Mouse (Mus musculus) ES-E14 (cell line): ENCODE data around the gene Sh3pxd2a. TPM values are rescaled to one million over a fixed set of nuclear protein-coding genes. Genes with fewer than 3 reads are reported as not detected.

Experiments
- DNase-seq: peaks from one replicate; pipeline ENCODE4 v3.0.0-alpha.2; 2013; ENCODE audit warnings: low read depth, low spot score
- H3K27ac ChIP-seq: 2 replicates; pipeline ENCODE4 v1.5.1; 2012; ENCODE audit warnings: low read depth, mild to moderate bottlenecking, low read length, moderate library complexity, mixed read lengths; ENCODE audit not compliant: poor library complexity, insufficient read depth, severe bottlenecking
- H3K36me3 ChIP-seq: 2 replicates; pipeline ENCODE4 v1.6.1; 2012; ENCODE audit warnings: mild to moderate bottlenecking, low read length, moderate library complexity, mixed read lengths; ENCODE audit not compliant: control insufficient read depth, poor library complexity, insufficient read depth, severe bottlenecking
- H3K4me1 ChIP-seq, 2 experiments: fragments of 150-350 bp in 1 of 2; sonication (generic) in 1 of 2; 2 replicates each; pipeline ENCODE4 v1.6.1; 2012; ENCODE audit warnings: low read length in 2 of 2, mild to moderate bottlenecking in 1 of 2, mixed read lengths in 1 of 2; ENCODE audit not compliant: control insufficient read depth in 2 of 2, insufficient read depth in 2 of 2, poor library complexity in 1 of 2
- H3K4me3 ChIP-seq, 2 experiments: fragments of 150-350 bp in 1 of 2; sonication (generic) in 1 of 2; 2 replicates each; pipeline ENCODE4 v1.5.1; 2012; ENCODE audit warnings: low read length in 2 of 2, low read depth in 1 of 2, mild to moderate bottlenecking in 1 of 2, mixed read lengths in 1 of 2; ENCODE audit not compliant: insufficient read depth in 1 of 2, poor library complexity in 1 of 2, severe bottlenecking in 1 of 2
- H3K9ac ChIP-seq: 2 replicates; pipeline ENCODE4 v1.6.1; 2012; ENCODE audit warnings: low read depth, mild to moderate bottlenecking, low read length, mixed read lengths; ENCODE audit not compliant: poor library complexity, insufficient read depth, severe bottlenecking
- H3K9me3 ChIP-seq: fragments of 150-350 bp; sonication (generic); 2 replicates; pipeline ENCODE4 v1.6.1; 2012; ENCODE audit warnings: low read depth, mild to moderate bottlenecking, low read length; ENCODE audit not compliant: control insufficient read depth, insufficient read depth
- CHD2 ChIP-seq: IDR thresholded peaks from 2 replicates; pipeline ENCODE4 v1.6.1; 2014; ENCODE audit warnings: mild to moderate bottlenecking, low read depth, low read length, inconsistent platforms
- HCFC1 ChIP-seq: IDR thresholded peaks from 2 replicates; pipeline ENCODE4 v1.6.1; 2012; ENCODE audit warnings: low read length, inconsistent platforms, borderline replicate concordance; ENCODE audit not compliant: insufficient read depth
- MAFK ChIP-seq: IDR thresholded peaks from 2 replicates; pipeline ENCODE4 v1.6.1; 2014; ENCODE audit warnings: mild to moderate bottlenecking, low read depth, low read length, inconsistent platforms; ENCODE audit not compliant: insufficient read depth
- ZC3H11A ChIP-seq: IDR thresholded peaks from 2 replicates; pipeline ENCODE4 v1.6.1; 2012; ENCODE audit warnings: low read depth, mild to moderate bottlenecking, inconsistent platforms, low read length, borderline replicate concordance
- ZNF384 ChIP-seq: IDR thresholded peaks from 2 replicates; pipeline ENCODE4 v1.6.1; 2012; ENCODE audit warnings: low read depth, low read length, inconsistent platforms
- in situ Hi-C, 2 experiments: fragments of 600-800 bp; cut with MboI; formaldehyde crosslinking; loops; one replicate each; pipeline ENCODE4 v1.15.1; 2025; ENCODE audit warnings: low sequenced_read_pairs in 2 of 2, inconsistent platforms in 1 of 2; ENCODE audit not compliant: unreplicated experiment in 2 of 2
- total RNA-seq: library from RNA; depleted of rRNA; stranded (reverse); fragments of 300-350 nt; gene quantifications from 2 replicates; pipeline ENCODE4 v1.2.3, GENCODE M21; 2012

The Sh3pxd2a gene
- total RNA-seq, 1 experiment, result 13.0 TPM

- TF ChIP-seq MAFK (no peak), CHD2 (no peak), ZC3H11A (no peak), HCFC1 (no peak), ZNF384 (no peak)
- Histone ChIP-seq H3K9me3 (no peaks in the 10 kb centered on the region), H3K4me3 (no peak overlapping the region), H3K36me3 (no peaks in the 10 kb centered on the region; the same call in 1 of the 2 replicates), H3K9ac (no peak overlapping the region), H3K4me1 (peaks cover 4 to 33% of the 10 kb centered on the region in 2 experiments; a peak in 2 of 4 replicates), H3K27ac (no peak overlapping the region)
- DNase-seq, result no peak
- in situ Hi-C loops, result no loop called here
These were observed 117.1 kb downstream of the Sh3pxd2a start for GRCm38 (mm10) chr19:47347021-47347643.

GRCm38 (mm10) chr19:47346606-47347005, 117.6 kb downstream of the Sh3pxd2a start:
- in situ Hi-C loops, result no loop called here
- H3K27ac ChIP-seq, result no peak overlapping the region
- DNase-seq, result no peak

GRCm38 (mm10) chr19:47345851-47346568, 118.2 kb downstream of the Sh3pxd2a start:
- TF ChIP-seq ZC3H11A, result no peak
- TF ChIP-seq MAFK, result no peak
- TF ChIP-seq HCFC1, result no peak
- no peak for TF ChIP-seq CHD2
- TF ChIP-seq ZNF384, result no peak
- Histone ChIP-seq H3K9me3 (no peaks in the 10 kb centered on the region), H3K27ac (no peak overlapping the region), H3K36me3 (no peaks in the 10 kb centered on the region; the same call in 1 of the 2 replicates), H3K9ac (no peak overlapping the region), H3K4me3 (no peak overlapping the region), H3K4me1 (peaks cover 4 to 33% of the 10 kb centered on the region in 2 experiments; a peak in 2 of 4 replicates)
- in situ Hi-C loops, result no loop called here
- DNase-seq, result no peak

More at GRCm38 (mm10) chr19:47346606-47347005, 117.6 kb downstream of the Sh3pxd2a start:
- peaks cover 4 to 33% of the 10 kb centered on the region in 2 experiments; a peak in 2 of 4 replicates for H3K4me1 ChIP-seq
- no peak for TF ChIP-seq ZC3H11A
- TF ChIP-seq HCFC1, result no peak
- no peak for TF ChIP-seq MAFK
- no peak for TF ChIP-seq ZNF384
- no peak for TF ChIP-seq CHD2
- no peaks in the 10 kb centered on the region; the same call in 1 of the 2 replicates for H3K36me3 ChIP-seq
- H3K9me3 ChIP-seq, result no peaks in the 10 kb centered on the region
- H3K9ac ChIP-seq, result no peak overlapping the region
- H3K4me3 ChIP-seq, result no peak overlapping the region

GRCm38 (mm10) chr19:47343422-47343821, 120.8 kb downstream of the Sh3pxd2a start:
- no peak for DNase-seq
- peak overlapping the region; percentile 51 to 66 for H3K4me3 ChIP-seq
- in situ Hi-C loops, result no loop called here
- no peaks in the 10 kb centered on the region for H3K9me3 ChIP-seq
- H3K4me1 ChIP-seq, result peaks cover 4 to 29% of the 10 kb centered on the region in 2 experiments; a peak in 3 of 4 replicates
- no peaks in the 10 kb centered on the region; the same call in 1 of the 2 replicates for H3K36me3 ChIP-seq
- TF ChIP-seq ZC3H11A, result no peak
- no peak for TF ChIP-seq MAFK
- TF ChIP-seq HCFC1, result no peak
- TF ChIP-seq ZNF384, result no peak
- no peak for TF ChIP-seq CHD2
- H3K27ac ChIP-seq, result no peak overlapping the region
- peak overlapping the region; percentile 60 for H3K9ac ChIP-seq
